Mouse (Mus musculus) heart, adult 18-20 months (tissue): ENCODE results near the gene Sbsn. TPM values are rescaled to one million over a fixed set of nuclear protein-coding genes. Genes with fewer than 3 reads are reported as not detected.
A peak's percentile ranks its signal among the peaks of the same experiment; 100 is the strongest.
"Not testable (repeated sequence)": the region's sequence is repeated elsewhere in the genome, so short reads cannot be mapped to it uniquely, and the experiment has no call there.

Experiments
- DNase-seq, 2 experiments: peaks; one replicate each; pipeline ENCODE4 v3.0.0; 2021 to 2022; ENCODE audit warnings: mixed read lengths in 1 of 2
- long read RNA-seq, 2 experiments: library from polyadenylated mRNA; stranded (forward); transcript quantifications; one replicate each; pipeline ENCODE4 v2.0.0; 2021
- total RNA-seq, 2 experiments: library from RNA; stranded (reverse); gene quantifications; 2 replicates each; pipeline ENCODE4 v1.2.3; 2021

The Sbsn gene
- total RNA-seq: 1 to 10 TPM; 2.1 to 3.7 TPM
- long read RNA-seq, experiment 1, partial matches to known transcripts: 0 of 1 reads
- long read RNA-seq, experiment 1, other reads (novel, unspliced or antisense): 0 of 1 reads
- long read RNA-seq, experiment 2: 0 reads

GRCm38 (mm10) chr7:30751086-30751669 is at the start of gene Sbsn:
Sbsn (plus strand) TSS chr7:30751471.
- no peak for DNase-seq

- DNase-seq: peak; percentile 26 to 40
Observed at GRCm38 (mm10) chr7:30706214-30706882, 44.9 kb upstream of the Sbsn start.

- DNase-seq: no peak
Observed at GRCm38 (mm10) chr7:30707441-30707840, 43.8 kb upstream of the Sbsn start.

GRCm38 (mm10) chr7:30711942-30712341 is 39.3 kb upstream of the Sbsn start, which contains the start of gene Atp4a:
Atp4a (plus strand) TSS chr7:30712209.
- no peak for DNase-seq

GRCm38 (mm10) chr7:30717006-30717715 is 34.1 kb upstream of the Sbsn start:
- peak; percentile 53 to 56 for DNase-seq

GRCm38 (mm10) chr7:30717716-30718046 is 33.6 kb upstream of the Sbsn start:
- DNase-seq: no peak

GRCm38 (mm10) chr7:30719669-30720068 is 31.6 kb upstream of the Sbsn start:
- DNase-seq: no peak

GRCm38 (mm10) chr7:30721286-30721685 is 30.0 kb upstream of the Sbsn start:
- DNase-seq: no peak

GRCm38 (mm10) chr7:30723274-30723953 is 27.9 kb upstream of the Sbsn start:
- DNase-seq: no peak

- DNase-seq: no peak
Observed at GRCm38 (mm10) chr7:30728214-30728613, 23.1 kb upstream of the Sbsn start.

GRCm38 (mm10) chr7:30728739-30729395 is 22.4 kb upstream of the Sbsn start:
- no peak for DNase-seq

GRCm38 (mm10) chr7:30729396-30730063 is 21.7 kb upstream of the Sbsn start, which contains the start of gene Tmem147:
Tmem147 (minus strand) TSS chr7:30729540.
- peak; percentile 97 for DNase-seq

GRCm38 (mm10) chr7:30730064-30730722 is 21.1 kb upstream of the Sbsn start:
- peak in 1 of 2 experiments; percentile 22 for DNase-seq

- DNase-seq: no peak
Observed at GRCm38 (mm10) chr7:30736211-30736610, 15.1 kb upstream of the Sbsn start.

GRCm38 (mm10) chr7:30742570-30742969 is 8.7 kb upstream of the Sbsn start:
- not testable (repeated sequence) for DNase-seq

GRCm38 (mm10) chr7:30743617-30744016 is 7.7 kb upstream of the Sbsn start, which contains the start of gene Gapdhs:
Gapdhs (minus strand) TSS chr7:30743681.
- not testable (repeated sequence) for DNase-seq

- peak; percentile 35 to 45 for DNase-seq
Observed at GRCm38 (mm10) chr7:30744022-30744598, 7.2 kb upstream of the Sbsn start.

- DNase-seq: no peak
Observed at GRCm38 (mm10) chr7:30747525-30748204, 3.6 kb upstream of the Sbsn start.

- no peak for DNase-seq
Observed at GRCm38 (mm10) chr7:30749824-30750606, 1.3 kb upstream of the Sbsn start.
